7 mouse cellular contexts compared by ENCODE assay signal in the genomic region with DNA sequence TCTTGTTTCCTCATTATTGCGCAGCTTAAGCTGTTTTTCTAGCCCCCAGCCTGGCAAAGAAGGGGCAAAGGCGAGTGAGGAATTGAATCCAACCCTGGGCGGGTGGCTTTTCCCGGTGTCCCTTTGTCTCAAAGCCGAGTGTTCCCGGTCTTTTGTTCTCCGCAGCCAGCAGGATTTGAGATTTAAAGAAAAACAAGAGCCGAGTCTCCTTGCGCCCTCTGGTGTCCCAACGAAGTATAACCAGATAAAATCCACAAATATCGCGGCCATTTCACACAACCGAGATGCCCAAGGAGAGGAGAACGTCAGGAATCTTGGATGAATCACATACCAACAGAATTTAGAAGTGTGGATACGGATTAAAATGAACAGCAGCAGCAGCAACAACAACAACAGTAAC. TPM values are rescaled to one million over a fixed set of nuclear protein-coding genes. Genes with fewer than 3 reads are reported as not detected.
A peak's percentile ranks its signal among the peaks of the same experiment; 100 is the strongest.
DNase-seq lines count a peak whose midpoint lies in the region; ATAC-seq lines count a peak whose summit lies in the region.

No protein-coding gene starts in this region.

- DNase-seq in adrenal gland, postnatal 10 days: peak; percentile 88
- DNase-seq in embryo, embryonic 11.5 days (ENCODE audit: low read depth, low spot score): peak; percentile 90
- peak; percentile 72 to 73 for DNase-seq in gastrocnemius, postnatal 36 days
- DNase-seq in left cerebral cortex, postnatal 25 days (ENCODE audit: low spot score in 2 of 2): peak; percentile 91 to 95
- peak; percentile 95 for DNase-seq in mesoderm, embryonic 11.5 days (ENCODE audit: low read depth, low spot score)
- peak; percentile 81 to 82 for DNase-seq in right cerebral cortex, postnatal 36 days (ENCODE audit: low spot score in 2 of 2)

- H3K27me3 ChIP-seq in intestine, embryonic 15.5 days (replicated peaks): no peaks in the 10 kb centered on the region

- intact Hi-C loops in gastrocnemius, postnatal 36 days (cut with DNase I): loop anchor here (2.0 to 5.0 kb wide), 2 partner anchors 17 to 49 kb away; no protein-coding TSS in a partner anchor
- intact Hi-C loops in left cerebral cortex, postnatal 25 days (cut with DNase I): loop anchor here (2.0 kb wide), 1 partner anchor 17 kb away; no protein-coding TSS in a partner anchor

- H3K9me3 ChIP-seq in intestine, embryonic 15.5 days: no peaks in the 10 kb centered on the region

- WGBS in intestine, embryonic 15.5 days: under 1% methylated on average over 15 of the region's 15 CpGs

- H3K4me2 ChIP-seq in intestine, embryonic 15.5 days (replicated peaks): peak overlapping the region; percentile 48

- ATAC-seq in intestine, embryonic 15.5 days: peak; percentile 27; the same call in 1 of the 2 replicates

- H3K4me1 ChIP-seq in intestine, embryonic 15.5 days (replicated peaks): peaks cover 8% of the 10 kb centered on the region; the same call in 1 of the 2 replicates

- peak overlapping the region; percentile 20 for H3K4me3 ChIP-seq in intestine, embryonic 15.5 days (replicated peaks)

- H3K36me3 ChIP-seq in intestine, embryonic 15.5 days: no peaks in the 10 kb centered on the region

- H3K27ac ChIP-seq in intestine, embryonic 15.5 days: peak overlapping the region; percentile 38; the same call in 1 of the 2 replicates

- peak overlapping the region; percentile 31; the same call in 1 of the 2 replicates for H3K9ac ChIP-seq in intestine, embryonic 15.5 days

RNA-seq across cellular contexts. Expression of a gene that starts 6.8 kb away (rescaled TPM):
- 100 to 1,000 TPM; 116 to 140 TPM for total RNA-seq in adrenal gland, postnatal 10 days (2021)
- total RNA-seq in gastrocnemius, postnatal 36 days (2021): 10 to 100 TPM; 52.2 to 57.4 TPM
- 165 and 209 TPM in 2 replicates for polyA plus RNA-seq in intestine, embryonic 15.5 days (2015; fragmentation: Nextera tagmentation; extraction: Ambion mirVana)
- 10 to 100 TPM; 39.7 to 41.5 TPM for total RNA-seq in left cerebral cortex, postnatal 25 days (2021)

Comparison
In these comparisons a context has a peak if more than half of its experiments do, and no peak if none do; other contexts are left out.
1. Peak in every context shown above with its lines: DNase-seq, ATAC-seq, H3K4me3 ChIP-seq and H3K27ac ChIP-seq.